Mouse (Mus musculus): ENCODE measurements around the gene Pah. TPM values are rescaled to one million over a fixed set of nuclear protein-coding genes. Genes with fewer than 3 reads are reported as not detected.

The Pah gene
- polyA plus RNA-seq, 1 experiment from 2014 or later, result not detected

GRCm38 (mm10) chr10:87593916-87594315 lies 72.3 kb downstream of the Pah start:
- no peaks in the 10 kb centered on the region for H3K27me3 ChIP-seq
- H3K4me2 ChIP-seq (replicated peaks), result no peak overlapping the region
- no peaks in the 10 kb centered on the region for H3K9me3 ChIP-seq
- H3K36me3 ChIP-seq, result no peaks in the 10 kb centered on the region
- WGBS, result 26% methylated on average over 2 of the region's 2 CpGs
- no peaks in the 10 kb centered on the region for H3K4me1 ChIP-seq
- no peak overlapping the region for H3K27ac ChIP-seq
- no peak overlapping the region for H3K9ac ChIP-seq
- no peak overlapping the region for H3K4me3 ChIP-seq
- ATAC-seq (ENCODE audit: insufficient number of reproducible peaks, insufficient read depth, low FRiP score, low TSS enrichment), result no peak

GRCm38 (mm10) chr10:87596361-87597074 lies 74.9 kb downstream of the Pah start:
- no peak for ATAC-seq (ENCODE audit: insufficient number of reproducible peaks, insufficient read depth, low FRiP score, low TSS enrichment)
- 43% methylated on average over 5 of the region's 5 CpGs for WGBS
- H3K4me2 ChIP-seq (replicated peaks), result no peak overlapping the region

GRCm38 (mm10) chr10:87597075-87597677 lies 75.6 kb downstream of the Pah start:
- H3K36me3 ChIP-seq, result no peaks in the 10 kb centered on the region
- H3K9ac ChIP-seq, result no peak overlapping the region
- H3K27me3 ChIP-seq, result no peaks in the 10 kb centered on the region
- no peaks in the 10 kb centered on the region for H3K4me1 ChIP-seq
- no peak for ATAC-seq (ENCODE audit: insufficient number of reproducible peaks, insufficient read depth, low FRiP score, low TSS enrichment)
- H3K27ac ChIP-seq, result no peak overlapping the region
- no peak overlapping the region for H3K4me2 ChIP-seq (replicated peaks)
- H3K9me3 ChIP-seq, result no peaks in the 10 kb centered on the region
- WGBS, result 59% methylated on average over 9 of the region's 9 CpGs
- no peak overlapping the region for H3K4me3 ChIP-seq

More at GRCm38 (mm10) chr10:87596361-87597074, 74.9 kb downstream of the Pah start:
- no peak overlapping the region for H3K4me3 ChIP-seq
- H3K27me3 ChIP-seq, result no peaks in the 10 kb centered on the region
- H3K27ac ChIP-seq, result no peak overlapping the region
- no peaks in the 10 kb centered on the region for H3K36me3 ChIP-seq
- H3K9me3 ChIP-seq, result no peaks in the 10 kb centered on the region
- H3K9ac ChIP-seq, result no peak overlapping the region
- no peaks in the 10 kb centered on the region for H3K4me1 ChIP-seq

- 55% methylated on average over 1 of the region's 1 CpGs for WGBS
- Histone ChIP-seq H3K36me3 (no peaks in the 10 kb centered on the region), H3K27ac (no peak overlapping the region), H3K4me2 (replicated peaks) (no peak overlapping the region), H3K4me1 (no peaks in the 10 kb centered on the region), H3K9ac (no peak overlapping the region), H3K27me3 (no peaks in the 10 kb centered on the region), H3K4me3 (no peak overlapping the region), H3K9me3 (no peaks in the 10 kb centered on the region)
- ATAC-seq (ENCODE audit: insufficient number of reproducible peaks, insufficient read depth, low FRiP score, low TSS enrichment), result no peak
These were observed 80.6 kb downstream of the Pah start for GRCm38 (mm10) chr10:87602151-87602550.

- H3K27ac ChIP-seq, result no peak overlapping the region
- no peaks in the 10 kb centered on the region for H3K9me3 ChIP-seq
- H3K36me3 ChIP-seq, result no peaks in the 10 kb centered on the region
- no peaks in the 10 kb centered on the region for H3K27me3 ChIP-seq
- no peak overlapping the region for H3K4me2 ChIP-seq (replicated peaks)
- no peak overlapping the region for H3K9ac ChIP-seq
- no peak overlapping the region for H3K4me3 ChIP-seq
- no peaks in the 10 kb centered on the region for H3K4me1 ChIP-seq
- WGBS, result 93% methylated on average over 1 of the region's 1 CpGs
- no peak for ATAC-seq (ENCODE audit: insufficient number of reproducible peaks, insufficient read depth, low FRiP score, low TSS enrichment)
These were observed 103.6 kb downstream of the Pah start for GRCm38 (mm10) chr10:87625196-87625595.

Other genes starting within 250 kb of the Pah start
- gene Ascl1, start 28.1 kb upstream of the Pah start, polyA plus RNA-seq (2016; fragmentation: Nextera tagmentation; extraction: Ambion mirVana), result 5.7 and 6.2 TPM in 2 replicates